Mouse (Mus musculus) right cerebral cortex, adult 2 months (tissue): Measurements from ENCODE around the gene Top3b.
"Not testable (repeated sequence)": the region's sequence is repeated elsewhere in the genome, so short reads cannot be mapped to it uniquely, and the experiment has no call there.

Source experiments
- DNase-seq, 2 experiments: peaks; one replicate each; pipeline ENCODE4 v3.0.0; 2021 to 2022; ENCODE audit warnings: low spot score in 2 of 2

Top3b gene

DNA sequence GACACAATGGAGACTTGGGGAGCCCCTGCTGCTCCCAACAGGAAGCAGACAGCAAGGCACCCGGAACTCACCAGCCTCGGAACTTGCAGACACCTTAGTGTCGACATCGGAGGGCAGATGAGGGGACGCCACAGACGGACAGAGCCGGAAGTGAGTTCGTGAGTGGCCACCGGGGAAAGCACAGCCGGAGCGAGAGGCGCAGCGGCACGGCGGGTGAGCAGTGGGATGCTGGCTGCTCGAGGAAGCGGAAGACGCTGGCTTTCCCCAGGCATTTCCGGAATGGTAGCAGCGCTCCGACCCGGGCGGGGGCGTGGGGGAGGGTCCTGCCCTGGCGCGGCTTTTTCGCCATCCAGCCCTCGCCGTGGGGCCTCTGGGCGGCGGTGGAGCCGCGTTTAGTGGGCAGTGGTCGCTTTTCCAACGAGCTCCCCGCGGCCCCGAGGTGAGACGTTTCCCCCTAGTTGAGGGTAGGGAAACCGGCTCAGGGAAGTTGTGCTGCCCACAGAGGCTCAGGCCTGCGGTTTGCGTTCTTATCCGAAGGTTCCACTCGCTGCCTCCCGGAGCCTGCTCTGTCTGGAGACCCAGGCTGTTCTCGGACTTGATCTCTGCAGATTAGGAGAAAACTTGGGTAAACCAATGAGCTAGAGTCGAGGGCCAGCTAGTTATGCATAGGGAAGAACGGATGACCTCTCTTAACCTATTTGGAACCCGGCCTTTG is at the start of gene Top3b, which contains the start of gene Vpreb1:
Gene Top3b (plus strand): TSS at position 120 of the 715 bp plus-strand sequence.
Gene Vpreb1 (minus strand): TSS at position 227 of the 715 bp plus-strand sequence.
- peak; percentile 91 to 93 for DNase-seq

GRCm38 (mm10) chr16:16825476-16825875 is 45.1 kb upstream of the Top3b start:
- DNase-seq, result no peak

GRCm38 (mm10) chr16:16826223-16826622 is 44.3 kb upstream of the Top3b start:
- DNase-seq, result no peak

DNA sequence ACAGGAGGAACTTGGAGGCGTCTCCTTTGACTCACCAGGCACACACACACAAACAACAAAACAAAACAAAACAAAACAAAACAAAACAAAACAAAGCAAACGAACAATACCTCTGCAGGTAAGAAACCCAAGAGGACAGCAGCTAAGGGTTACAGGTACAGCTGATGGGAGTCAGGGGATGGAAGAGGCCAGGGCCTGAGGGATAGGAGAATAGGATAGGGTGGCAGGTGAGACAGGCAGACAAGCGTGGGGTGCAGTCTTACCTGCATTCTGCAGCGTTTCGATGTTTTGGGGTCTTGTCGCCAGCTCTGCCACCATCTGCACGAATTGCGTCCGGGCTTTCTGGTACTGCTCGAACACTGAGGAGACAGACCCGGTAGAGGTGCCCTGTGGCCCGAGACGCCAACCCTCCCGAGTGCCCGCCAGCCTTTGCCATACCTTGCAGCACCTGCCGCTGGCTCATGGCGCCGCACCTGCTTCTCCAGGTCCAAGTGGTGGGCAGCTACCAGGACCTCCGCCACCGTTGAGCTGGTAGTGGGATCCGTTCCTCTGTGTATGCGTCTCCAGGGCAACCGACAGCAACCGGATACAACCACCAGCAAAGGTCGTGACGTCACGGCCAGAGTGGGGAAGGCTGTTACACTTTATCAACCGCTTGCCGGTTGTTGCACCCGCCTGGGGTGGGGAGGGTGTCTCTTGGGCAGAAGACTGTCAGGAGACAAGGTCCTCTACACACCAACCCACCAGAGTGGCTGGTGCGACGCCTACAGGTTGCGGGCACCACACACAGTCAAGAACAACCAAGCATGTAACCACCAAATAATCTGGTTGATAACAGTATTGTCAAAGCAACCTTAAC is 41.5 kb upstream of the Top3b start, which contains the start of gene Spag6l:
Gene Spag6l (minus strand): TSS at position 700 of the 859 bp plus-strand sequence.
- DNase-seq, result peak; percentile 54 to 65

GRCm38 (mm10) chr16:16829671-16830070 is 40.9 kb upstream of the Top3b start:
- no peak for DNase-seq

GRCm38 (mm10) chr16:16849196-16849595 is 21.3 kb upstream of the Top3b start:
- no peak for DNase-seq

- DNase-seq, result no peak
These were observed 18.1 kb upstream of the Top3b start for GRCm38 (mm10) chr16:16852411-16852810.

DNA sequence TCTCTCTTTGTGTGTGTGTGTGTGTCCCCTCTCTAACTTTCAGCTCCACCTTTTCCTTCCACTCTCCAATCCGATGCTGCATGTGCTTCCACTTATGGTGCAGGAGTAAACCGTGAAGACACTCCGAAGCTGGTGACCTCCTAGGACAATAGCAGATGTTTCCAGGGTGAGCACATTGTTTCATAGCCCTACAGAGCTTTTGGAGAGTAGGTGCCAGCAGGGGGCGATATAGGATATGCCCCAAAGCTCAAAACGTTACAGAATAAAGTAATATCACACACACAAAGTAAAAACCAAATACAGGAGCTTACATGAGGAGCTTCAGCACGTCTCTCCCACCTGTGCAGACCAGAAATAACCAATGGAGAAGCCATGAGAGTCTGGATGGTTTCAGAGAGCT is 15.7 kb upstream of the Top3b start:
- peak; percentile 41 to 50 for DNase-seq

- DNase-seq, result no peak
These were observed 15.0 kb upstream of the Top3b start for GRCm38 (mm10) chr16:16855541-16855940.

DNA sequence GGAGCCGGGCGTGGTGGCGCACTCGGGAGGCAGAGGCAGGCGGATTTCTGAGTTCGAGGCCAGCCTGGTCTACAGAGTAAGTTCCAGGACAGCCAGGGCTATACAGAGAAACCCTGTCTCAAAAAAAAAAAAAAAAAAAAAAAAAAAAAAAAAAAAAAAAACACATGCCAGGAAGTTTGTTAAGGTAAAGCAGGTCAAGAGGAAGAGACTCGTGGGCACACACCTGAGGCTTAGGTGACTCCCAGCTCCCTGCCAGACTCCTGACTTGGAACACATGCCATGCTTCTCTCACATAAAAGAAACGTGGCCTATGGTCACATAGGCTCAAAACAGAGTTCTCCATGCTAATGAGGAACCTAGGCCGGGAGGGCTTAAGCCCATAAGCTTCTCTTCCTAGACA is 14.5 kb upstream of the Top3b start:
- not testable (repeated sequence) for DNase-seq

- no peak for DNase-seq
These were observed 13.6 kb upstream of the Top3b start for GRCm38 (mm10) chr16:16856731-16857476.

- DNase-seq, result no peak
These were observed 8.2 kb upstream of the Top3b start for GRCm38 (mm10) chr16:16862288-16862687.

DNA sequence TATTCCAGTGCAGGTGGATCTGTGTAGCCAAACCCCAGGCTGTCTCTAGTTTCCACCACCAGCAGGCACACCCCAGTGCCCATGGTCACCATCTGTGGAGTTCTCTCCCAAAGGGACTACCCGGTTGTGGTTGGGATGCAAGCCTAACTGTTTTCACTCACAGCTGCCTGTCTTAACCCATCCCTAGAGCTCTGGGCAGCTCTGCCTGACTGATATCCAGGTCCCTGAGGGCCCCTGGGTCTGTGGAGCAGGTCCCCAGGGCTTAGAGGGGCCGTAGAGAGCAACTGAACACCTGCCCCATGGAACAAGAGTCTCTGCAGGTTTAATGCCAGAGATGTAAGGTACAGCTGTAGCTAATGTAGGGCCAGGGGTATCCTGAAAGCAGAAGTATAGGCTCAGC is 6.6 kb upstream of the Top3b start, which contains the start of gene Igll1:
Gene Igll1 (minus strand): TSS at position 8 of the 400 bp plus-strand sequence.
- no peak for DNase-seq

DNA sequence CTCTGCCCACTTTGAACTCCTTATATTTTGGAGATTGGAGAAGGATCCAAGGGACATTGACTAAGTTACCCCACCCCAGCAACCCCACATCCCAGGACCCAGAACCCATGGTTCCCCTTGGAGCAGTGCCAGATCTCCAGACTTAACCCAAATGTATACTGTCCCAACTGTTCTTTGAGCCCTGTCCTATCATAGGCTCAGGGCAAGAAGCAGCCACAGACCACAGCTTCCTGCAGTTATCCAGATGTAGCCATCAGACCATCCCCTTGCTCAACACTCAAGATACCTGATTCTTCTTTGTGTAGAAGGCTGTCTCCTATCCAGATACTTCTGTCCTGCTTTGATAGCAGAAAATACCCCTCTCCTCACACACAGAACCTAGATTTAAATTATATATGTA is 5.3 kb upstream of the Top3b start:
- DNase-seq, result peak in 1 of 2 experiments; percentile 0

- DNase-seq, result no peak
These were observed 4.6 kb upstream of the Top3b start for GRCm38 (mm10) chr16:16865696-16866561.

- no peak for DNase-seq
These were observed 307 bp upstream of the Top3b start for GRCm38 (mm10) chr16:16870241-16870616.

DNA sequence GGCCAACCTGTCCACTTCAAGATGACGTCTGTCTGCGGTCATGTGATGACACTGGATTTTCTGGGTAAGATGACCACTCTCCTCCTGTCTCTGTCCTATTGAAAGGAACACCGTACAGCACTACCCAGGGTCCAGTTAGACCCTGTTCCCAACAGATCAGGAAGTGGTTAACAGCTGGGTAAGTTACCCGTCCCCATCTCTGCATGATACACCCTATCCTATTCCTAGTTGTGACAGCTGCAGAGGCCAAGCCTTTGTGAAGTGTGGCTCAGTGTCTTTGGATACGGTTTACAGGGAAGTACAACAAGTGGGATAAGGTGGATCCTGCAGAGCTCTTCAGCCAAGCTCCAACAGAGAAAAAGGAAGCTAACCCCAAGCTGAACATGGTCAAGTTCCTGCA is 8.5 kb downstream of the Top3b start:
- no peak for DNase-seq

GRCm38 (mm10) chr16:16888341-16888740 is 17.8 kb downstream of the Top3b start:
- DNase-seq, result no peak

DNA sequence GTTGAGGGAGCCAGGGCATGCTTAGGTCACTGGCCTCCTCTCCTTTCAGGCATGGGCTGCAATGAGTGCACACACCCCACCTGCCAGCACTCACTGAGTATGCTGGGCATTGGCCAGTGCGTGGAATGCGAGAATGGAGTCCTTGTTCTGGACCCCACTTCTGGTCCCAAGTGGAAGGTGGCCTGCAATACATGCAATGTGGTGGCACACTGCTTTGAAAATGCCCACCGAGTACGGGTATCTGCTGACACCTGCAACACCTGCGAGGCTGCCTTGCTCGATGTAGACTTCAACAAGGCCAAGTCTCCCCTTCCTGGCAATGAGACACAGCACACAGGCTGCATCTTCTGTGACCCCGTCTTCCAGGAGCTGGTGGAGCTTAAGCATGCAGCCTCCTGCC is 21.8 kb downstream of the Top3b start:
- no peak for DNase-seq

DNA sequence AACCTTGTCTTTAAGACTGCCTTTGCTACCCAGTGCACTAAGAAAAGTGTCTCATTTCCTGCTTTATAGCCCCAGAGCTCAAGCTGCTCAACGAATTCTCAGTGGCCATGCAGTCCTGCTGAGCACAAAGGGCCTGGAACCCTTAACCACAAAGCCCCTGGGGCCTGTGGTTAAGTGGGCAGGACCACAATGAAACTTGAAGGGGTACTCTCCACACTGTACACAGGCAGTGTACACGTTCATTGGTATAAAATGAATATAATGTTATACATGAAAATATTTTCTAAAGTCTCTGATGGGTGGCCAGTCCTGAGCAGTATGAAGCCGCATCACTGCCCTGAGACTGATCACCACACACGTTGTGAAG is 25.5 kb downstream of the Top3b start:
- no peak for DNase-seq
